Mouse (Mus musculus): ENCODE measurements around the gene Krtap10-4. TPM values are rescaled to one million over a fixed set of nuclear protein-coding genes. Genes with fewer than 3 reads are reported as not detected.
"Not testable (repeated sequence)": the region's sequence is repeated elsewhere in the genome, so short reads cannot be mapped to it uniquely, and the experiment has no call there.

The Krtap10-4 gene
- total RNA-seq (2015; ENCODE audit: low replicate concordance) (not detected in 2 replicates), total RNA-seq (2017; ENCODE audit: low replicate concordance) (not detected in 2 replicates)

DNA sequence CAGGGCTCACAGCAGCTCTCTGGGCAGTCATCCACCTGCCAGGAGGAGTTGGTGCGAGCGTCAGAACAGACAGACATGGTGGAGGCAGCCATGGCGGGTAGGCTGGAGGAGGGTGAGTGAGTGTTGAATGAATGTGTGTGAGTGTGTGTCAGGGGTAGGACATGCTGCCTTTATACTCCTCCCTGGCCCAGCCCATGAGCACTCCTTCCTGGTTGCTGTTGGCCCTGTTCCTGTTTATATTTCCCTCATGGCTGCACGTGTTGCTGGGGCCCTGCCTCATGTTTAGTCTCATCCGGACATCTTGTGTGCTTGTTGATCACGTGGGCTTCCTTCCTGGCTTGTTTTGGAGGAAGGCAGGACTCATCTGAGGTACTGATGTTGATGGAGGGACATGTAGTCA lies at the start of gene Krtap10-4:
Gene Krtap10-4, minus strand, starts transcription at position 145 of the 400 bp plus-strand sequence.
- ATAC-seq (replicated peaks; ENCODE audit: low FRiP score, poor library complexity, severe bottlenecking): no peak

DNA sequence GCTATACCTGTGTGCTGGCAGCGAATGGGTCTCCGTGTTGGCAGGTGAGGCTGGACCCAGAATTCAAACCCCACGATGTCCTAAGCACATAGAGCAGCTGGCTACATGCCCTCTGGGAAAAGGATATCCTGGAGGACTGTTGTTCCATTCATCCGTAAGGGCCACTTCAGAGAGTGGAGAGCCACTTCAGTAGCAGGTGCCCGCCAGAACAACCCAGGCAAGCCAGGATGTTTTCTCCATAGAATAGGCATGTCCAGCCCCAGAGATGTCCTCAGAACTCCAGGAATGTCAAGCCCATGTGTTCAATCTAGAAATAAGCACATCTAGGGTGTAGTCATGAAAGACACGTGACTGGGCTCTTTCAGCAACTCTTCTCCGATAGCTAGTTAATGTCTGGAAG lies 42.8 kb upstream of the Krtap10-4 start:
- ATAC-seq (replicated peaks; ENCODE audit: low FRiP score, poor library complexity, severe bottlenecking): no peak

DNA sequence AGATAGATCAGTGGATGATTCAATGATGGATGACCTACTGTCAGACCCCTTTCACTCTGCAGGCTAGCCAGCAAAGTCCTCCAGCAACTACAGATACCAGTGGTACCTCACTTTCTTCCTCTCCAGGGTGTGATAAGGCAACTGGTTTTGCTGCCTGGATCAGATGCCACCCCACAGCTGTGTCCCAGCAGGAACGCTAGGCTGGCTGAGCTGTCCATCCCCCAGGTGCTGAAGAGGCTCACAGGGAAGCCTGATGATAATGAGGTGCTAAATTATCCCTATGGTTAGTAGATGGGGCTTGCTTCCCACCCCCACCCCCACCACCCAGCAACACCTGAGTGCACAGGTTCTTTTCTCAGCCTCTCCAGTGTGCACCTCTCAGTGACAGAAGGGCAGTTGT lies 40.7 kb upstream of the Krtap10-4 start:
- no peak for ATAC-seq (replicated peaks; ENCODE audit: low FRiP score, poor library complexity, severe bottlenecking)

DNA sequence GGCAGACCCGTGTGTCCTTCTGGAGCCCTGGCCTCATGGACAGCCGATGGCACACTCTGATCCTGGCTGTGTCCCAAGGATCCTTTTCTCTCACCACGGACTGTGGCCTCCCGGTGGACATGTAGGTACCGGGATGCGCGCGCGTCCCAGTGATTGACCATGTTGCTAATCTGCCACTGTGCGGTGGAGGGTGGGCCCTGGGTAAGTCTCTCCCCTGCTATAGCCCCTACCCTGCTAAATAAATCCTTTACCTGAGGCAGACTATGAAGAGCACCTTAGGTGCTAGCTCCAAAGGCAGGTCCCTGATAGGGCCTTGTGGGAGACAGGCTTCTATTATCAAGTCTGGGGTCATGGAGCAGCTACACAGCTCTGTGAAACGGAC lies 37.9 kb upstream of the Krtap10-4 start:
- ATAC-seq (replicated peaks; ENCODE audit: low FRiP score, poor library complexity, severe bottlenecking): no peak

DNA sequence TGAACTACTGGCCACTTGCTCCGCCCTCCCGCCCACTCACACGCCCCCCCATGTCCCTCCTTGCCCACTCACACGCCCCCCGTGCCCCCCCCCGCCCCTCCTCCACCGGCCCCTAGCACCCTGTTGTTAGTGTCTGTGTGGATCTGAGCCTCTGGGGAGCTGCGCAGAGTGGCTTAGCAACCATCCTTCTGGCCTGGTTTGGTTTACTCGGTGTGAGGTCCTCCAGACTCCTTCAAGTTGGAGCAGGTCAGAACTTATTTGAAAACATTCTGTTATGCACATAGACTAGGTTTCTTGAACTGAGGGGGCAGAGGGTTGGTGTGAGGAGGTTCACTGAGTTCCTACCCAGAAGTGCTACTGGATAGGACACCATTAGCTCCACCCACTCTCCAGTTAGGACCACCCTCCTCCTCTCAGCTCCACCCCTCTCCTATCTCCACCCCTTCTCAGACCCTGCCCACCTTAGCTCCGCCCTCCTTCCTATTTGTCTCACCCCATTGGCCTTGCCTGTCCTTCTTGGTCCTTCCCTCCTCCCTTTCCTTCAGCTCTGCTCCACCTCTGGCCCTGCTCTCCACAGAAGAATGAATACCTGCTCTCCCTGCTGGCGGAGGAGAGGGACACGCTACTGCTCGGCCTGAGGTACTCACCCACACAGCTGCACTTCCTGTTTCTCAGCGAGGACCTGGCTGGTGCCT lies 37.3 kb upstream of the Krtap10-4 start:
- peak; percentile 30; the same call in 1 of the 2 replicates for ATAC-seq (replicated peaks; ENCODE audit: low FRiP score, poor library complexity, severe bottlenecking)

DNA sequence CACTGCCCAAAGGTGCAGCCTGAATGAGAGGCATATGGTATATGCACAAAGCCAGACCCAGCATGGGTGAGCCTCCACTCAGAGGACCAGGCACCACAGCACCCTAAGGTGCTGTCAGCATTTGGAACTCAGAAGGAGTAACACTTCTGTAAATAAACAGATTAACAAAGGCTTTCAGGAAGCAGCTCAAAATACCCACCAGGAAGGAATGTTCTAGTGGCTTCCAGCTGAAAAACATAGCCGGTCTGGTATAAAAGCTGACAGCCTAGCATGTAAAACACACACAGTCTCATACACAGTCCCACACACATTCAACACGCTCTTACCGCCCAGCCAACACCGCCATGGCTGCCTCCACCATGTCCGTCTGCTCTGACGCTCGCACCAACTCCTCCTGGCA lies 34.8 kb upstream of the Krtap10-4 start, which contains the start of gene Gm3285:
Gene Gm3285, plus strand, starts transcription at position 301 of the 400 bp plus-strand sequence.
- no peak for ATAC-seq (replicated peaks; ENCODE audit: low FRiP score, poor library complexity, severe bottlenecking)

DNA sequence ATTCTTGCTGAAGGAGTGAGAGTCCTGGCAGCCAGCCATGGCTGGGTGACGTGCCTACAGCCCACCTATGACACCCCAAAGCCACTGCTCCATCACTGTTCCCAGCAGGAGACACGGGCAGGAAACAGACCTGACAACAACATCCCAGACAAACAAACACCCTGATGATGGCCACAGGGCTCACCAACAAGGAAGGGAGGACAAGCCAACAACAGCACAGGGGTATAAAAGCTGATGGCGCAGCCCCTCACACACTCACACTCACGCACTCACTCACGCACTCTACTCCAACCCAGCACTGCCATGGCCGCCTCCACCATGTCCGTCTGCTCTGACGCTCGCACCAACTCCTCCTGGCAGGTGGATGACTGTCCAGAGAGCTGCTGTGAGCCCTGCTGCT lies 25.7 kb upstream of the Krtap10-4 start, which contains the start of gene Gm10318:
Gene Gm10318, plus strand, starts transcription at position 301 of the 400 bp plus-strand sequence.
- ATAC-seq (replicated peaks; ENCODE audit: low FRiP score, poor library complexity, severe bottlenecking): no peak

DNA sequence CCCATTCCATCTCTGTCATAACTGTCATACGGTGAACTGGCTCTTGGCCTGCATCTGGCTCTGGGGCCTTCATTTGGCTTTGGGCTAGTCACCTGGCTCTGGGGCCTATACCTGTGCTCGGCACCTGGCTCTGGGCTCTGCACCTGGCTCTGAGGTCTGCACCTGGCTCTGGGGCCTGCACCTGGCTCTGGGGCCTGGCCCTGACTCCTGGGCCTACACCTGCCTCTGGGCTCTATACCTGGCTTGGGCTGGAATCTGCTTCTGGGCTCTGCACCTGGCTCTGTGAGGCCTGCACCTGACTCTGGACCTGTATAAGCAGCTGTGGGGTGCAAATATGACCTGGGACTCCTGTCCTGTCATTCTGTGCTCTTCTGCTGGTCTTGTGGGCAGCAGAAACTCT lies 20.6 kb upstream of the Krtap10-4 start:
- ATAC-seq (replicated peaks; ENCODE audit: low FRiP score, poor library complexity, severe bottlenecking): no peak

DNA sequence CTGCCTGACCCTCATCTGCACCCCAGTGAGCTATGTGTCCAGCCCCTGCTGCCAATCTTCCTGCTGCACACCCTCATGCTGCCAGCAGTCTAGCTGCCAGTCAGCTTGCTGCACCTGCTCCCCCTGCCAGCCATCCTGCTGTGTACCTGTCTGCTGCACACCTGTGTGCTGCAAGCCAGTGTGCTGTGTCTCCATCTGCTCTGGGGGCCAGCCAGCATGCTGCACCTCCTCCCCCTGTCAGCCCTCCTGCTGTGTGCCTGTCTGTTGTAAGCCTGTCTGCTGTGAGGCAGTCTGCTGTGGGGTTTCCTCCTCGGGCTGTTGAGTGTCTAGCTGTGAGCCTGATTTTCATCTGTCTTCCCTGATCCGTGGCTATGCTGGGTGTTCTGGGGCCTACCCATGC lies 20.1 kb upstream of the Krtap10-4 start:
- ATAC-seq (replicated peaks; ENCODE audit: low FRiP score, poor library complexity, severe bottlenecking): no peak

DNA sequence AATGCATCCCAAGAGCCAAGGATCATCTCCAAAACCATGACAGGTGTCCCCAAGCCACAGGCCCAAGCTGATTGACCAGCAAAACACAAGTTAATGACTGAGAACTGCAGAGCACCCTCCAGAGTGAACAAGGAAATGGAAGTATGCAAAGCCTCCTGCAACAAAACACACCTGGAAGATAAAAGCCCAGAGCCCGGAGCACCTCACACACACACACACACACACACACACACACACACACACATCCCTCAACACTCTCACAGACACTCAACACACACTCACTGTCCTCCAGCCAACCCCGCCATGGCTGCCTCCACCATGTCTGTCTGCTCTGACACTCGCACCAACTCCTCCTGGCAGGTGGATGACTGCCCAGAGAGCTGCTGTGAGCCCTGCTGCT lies 19.6 kb upstream of the Krtap10-4 start, which contains the start of gene Gm36176:
Gene Gm36176, plus strand, starts transcription at position 301 of the 400 bp plus-strand sequence.
- ATAC-seq (replicated peaks; ENCODE audit: low FRiP score, poor library complexity, severe bottlenecking): no peak

DNA sequence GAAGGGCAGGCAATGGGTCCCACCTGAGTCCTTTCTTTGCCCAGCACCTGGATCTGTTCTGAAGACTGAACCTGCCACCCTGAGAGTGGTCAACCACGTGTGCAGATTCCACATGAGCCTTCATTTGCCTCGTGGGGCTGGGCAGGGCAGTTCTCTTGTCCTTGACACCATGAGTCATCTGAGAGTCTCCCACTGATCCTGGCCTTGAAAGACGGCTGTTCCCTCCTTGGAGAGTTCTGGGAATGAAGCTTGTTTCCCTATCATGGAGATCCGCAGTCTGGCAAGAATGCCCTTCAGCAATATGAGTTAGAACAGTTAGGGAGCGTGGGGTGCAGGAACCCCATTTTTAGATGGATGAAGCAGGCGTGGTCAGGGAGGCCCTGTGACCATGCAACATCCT lies 12.1 kb upstream of the Krtap10-4 start:
- ATAC-seq (replicated peaks; ENCODE audit: low FRiP score, poor library complexity, severe bottlenecking): no peak

DNA sequence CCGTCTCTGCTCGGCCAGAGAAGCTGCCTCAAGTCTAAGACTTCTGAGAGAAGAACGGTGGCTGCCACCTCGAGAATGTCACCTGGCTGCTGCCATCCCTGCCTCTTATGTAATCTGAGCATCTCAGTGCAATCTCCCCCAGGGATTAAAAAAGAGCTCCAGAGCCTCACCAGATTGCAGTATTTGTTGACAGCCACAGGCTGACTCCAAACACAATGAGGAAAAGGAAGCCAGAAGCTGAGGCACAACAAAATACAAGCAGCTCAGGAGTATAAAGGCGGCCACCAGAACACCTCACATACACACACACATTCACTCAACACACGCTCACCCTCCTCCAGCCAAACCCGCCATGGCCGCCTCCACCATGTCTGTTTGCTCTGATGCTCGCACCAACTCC lies 8.8 kb upstream of the Krtap10-4 start, which contains the start of gene Krtap10-10:
Gene Krtap10-10, plus strand, starts transcription at position 301 of the 400 bp plus-strand sequence.
- no peak for ATAC-seq (replicated peaks; ENCODE audit: low FRiP score, poor library complexity, severe bottlenecking)

DNA sequence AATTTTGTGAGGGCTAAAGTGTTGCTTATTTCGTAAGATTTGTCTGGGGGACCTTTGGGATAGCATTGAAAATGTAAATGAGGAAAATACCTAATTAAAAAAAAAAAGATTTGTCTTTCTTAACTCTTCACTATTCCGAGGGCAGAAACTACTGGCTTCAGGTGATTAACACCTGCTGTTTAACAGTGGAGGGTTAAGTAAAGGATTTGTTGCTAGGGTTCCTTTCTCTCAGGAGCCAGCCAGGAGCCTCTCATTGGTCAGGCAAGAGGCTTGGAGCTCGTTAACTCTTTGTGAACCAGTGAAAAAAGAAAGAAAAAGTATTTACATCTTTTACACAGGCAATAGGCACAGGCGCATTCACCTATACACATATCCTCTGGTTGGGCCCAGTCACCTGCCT lies 7.7 kb downstream of the Krtap10-4 start:
- no peak for ATAC-seq (replicated peaks; ENCODE audit: low FRiP score, poor library complexity, severe bottlenecking)

DNA sequence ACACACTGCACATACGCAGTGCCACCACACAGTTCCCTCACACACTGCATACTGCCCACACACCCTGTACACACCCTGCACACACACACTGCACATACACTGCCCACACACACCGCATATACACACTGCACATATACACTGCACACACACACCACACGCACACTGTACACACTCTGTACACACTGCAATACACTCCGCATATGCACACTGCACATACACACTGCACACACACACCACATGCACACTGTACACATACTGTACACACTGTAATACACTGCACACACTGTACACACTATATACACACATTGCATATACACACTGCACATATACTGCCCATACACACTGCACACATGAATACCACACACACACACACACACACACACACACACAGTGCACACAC lies 8.4 kb downstream of the Krtap10-4 start:
- ATAC-seq (replicated peaks; ENCODE audit: low FRiP score, poor library complexity, severe bottlenecking): peak; percentile 39; the same call in 1 of the 2 replicates

DNA sequence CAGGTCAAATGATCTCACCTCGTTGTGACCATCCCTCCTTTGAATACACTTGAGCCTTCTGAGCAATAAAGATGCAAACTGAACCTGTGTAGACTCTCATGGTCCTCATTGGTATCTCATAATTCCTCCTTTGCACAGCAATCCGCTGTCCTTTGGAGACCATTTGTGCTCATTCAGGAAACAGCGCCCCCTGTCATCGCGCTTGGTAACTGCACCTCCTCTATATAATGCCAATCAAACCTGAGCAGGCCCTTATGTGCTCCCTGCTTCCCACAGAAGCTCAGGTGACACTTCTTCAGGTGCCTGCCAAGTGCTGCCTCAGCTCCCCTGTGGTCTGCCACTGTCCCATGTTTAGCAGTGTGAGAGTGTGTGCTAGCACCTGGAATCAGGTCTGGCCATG lies 11.4 kb downstream of the Krtap10-4 start:
- ATAC-seq (replicated peaks; ENCODE audit: low FRiP score, poor library complexity, severe bottlenecking): 0 out of 2 replicates have a peak, but pooled peaks have one; percentile 37

DNA sequence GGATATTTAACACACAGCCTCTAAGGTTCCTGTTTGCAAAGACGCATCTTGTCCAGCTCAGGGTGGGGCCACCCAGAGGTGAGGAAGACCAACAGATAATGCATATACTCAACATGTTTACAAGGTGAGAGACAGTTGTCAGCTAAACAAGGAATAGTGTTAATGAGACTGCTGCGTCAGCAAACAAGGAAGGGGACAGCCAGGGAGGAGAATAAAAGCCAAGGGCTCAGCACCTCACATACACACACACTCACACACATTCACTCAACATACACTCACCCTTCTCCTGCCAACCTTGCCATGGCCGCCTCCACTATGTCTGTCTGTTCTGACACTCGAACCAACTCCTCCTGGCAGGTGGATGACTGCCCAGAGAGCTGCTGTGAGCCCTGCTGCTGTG lies 12.5 kb downstream of the Krtap10-4 start, which contains the start of gene Gm2696:
Gene Gm2696, plus strand, starts transcription at position 301 of the 400 bp plus-strand sequence.
- no peak for ATAC-seq (replicated peaks; ENCODE audit: low FRiP score, poor library complexity, severe bottlenecking)

DNA sequence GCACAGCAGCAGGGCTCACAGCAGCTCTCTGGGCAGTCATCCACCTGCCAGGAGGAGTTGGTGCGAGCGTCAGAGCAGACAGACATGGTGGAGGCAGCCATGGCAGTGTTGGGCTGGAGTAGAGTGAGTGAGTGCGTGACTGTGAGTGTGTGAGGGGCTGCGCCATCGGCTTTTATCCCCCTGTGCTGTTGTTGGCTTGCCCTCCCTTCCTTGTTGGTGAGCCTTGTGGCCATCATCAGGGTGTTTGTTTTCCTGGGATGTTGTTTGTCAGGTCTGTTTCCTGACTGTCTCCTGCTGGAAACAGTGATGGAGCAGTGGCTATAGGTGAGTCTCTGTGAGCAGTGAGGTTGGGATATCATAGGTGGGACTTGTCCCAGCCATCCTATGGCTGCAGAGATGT lies 15.2 kb downstream of the Krtap10-4 start, which contains the start of gene Gm9507:
Gene Gm9507, minus strand, starts transcription at position 101 of the 400 bp plus-strand sequence.
- no peak for ATAC-seq (replicated peaks; ENCODE audit: low FRiP score, poor library complexity, severe bottlenecking)

DNA sequence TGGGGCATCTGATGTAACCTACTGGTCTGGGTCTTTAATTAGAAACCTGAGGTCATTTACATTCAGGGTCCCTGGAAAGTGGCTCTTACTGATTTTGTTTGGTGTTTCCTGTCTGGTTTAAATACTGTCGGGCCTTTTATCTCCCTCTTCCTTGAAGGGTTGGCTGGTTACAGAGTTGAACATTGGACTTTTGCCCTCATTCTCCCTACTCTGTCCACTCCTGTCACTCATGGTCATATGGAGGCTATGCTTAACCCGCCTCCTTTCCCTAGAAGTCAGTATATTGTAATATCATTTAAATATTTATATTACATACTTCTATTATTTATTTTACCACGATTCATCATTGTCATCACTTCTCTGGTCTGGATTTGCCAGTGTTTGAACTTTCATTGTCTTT lies 22.8 kb downstream of the Krtap10-4 start:
- ATAC-seq (replicated peaks; ENCODE audit: low FRiP score, poor library complexity, severe bottlenecking): no peak

DNA sequence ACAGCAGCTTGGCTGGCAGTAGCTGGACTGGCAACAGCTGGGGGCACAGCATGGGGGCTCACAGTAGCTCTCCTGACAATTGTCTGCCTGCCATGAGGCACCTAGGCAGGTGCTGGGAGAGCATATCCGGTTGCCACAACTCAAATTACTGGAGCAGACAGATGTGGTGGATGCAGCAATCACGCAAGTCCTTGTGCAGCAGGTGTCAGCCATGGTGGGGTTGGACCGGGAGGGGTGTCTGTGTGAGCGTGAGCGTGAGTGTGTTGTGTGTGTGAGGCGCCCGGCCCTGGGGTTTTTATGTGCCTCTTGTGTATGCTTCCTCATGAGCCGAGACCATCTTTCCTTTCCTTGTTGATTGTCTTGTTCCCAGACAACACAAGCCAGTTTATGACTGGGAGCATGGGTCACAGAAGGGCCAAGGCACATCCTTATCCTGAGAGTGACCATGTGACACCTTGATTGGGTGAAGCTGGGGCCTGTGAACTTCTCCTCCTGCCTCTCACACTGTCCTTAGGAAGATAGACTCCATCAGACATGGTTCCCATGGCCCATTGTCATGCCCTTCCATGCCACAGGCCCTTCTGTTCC lies 27.9 kb downstream of the Krtap10-4 start, which contains the start of gene Gm19668:
Gene Gm19668, minus strand, starts transcription at position 213 of the 588 bp plus-strand sequence.
- ATAC-seq (replicated peaks; ENCODE audit: low FRiP score, poor library complexity, severe bottlenecking): no peak

DNA sequence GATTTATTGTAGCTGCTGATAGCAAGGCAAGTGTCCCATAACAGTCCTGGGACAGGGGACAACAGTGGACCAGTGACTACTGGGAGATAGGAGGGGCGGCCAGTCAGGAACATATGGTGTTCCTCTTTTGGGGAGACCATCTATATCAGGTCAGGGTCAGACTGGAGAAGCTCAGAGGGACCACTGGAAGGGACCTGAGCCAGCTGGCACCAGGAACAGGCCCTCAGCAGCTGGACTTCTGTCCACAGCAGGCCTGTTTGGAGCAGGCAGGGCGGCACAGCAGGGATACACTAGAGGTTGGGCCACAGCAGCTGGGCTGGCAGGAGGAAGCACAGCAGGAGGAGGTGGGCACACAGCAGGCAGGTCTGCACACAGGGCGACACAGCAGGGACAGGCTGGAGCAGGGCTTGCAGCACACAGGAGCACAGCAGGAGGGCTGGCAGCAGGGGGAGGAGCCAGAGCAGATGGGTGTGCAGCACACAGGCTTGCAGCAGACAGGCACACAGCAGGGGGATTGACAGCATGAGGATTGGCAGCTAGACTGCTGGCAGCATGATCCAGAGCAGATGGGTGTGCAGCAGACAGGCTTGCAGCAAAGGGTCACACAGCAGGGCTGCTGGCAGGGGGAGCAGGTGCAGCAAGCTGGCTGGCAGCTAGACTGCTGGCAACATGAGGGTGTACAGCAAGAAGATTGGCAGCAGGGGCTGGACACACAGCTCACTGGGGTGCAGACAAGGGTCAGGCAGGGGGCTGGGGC lies 28.6 kb downstream of the Krtap10-4 start:
- not testable (repeated sequence) for ATAC-seq (replicated peaks; ENCODE audit: low FRiP score, poor library complexity, severe bottlenecking)

Data from erythroblast, adult 5-6 weeks (primary cell).